Comparison of ENCODE assay signal across 12 mouse cellular contexts in the genomic region with DNA sequence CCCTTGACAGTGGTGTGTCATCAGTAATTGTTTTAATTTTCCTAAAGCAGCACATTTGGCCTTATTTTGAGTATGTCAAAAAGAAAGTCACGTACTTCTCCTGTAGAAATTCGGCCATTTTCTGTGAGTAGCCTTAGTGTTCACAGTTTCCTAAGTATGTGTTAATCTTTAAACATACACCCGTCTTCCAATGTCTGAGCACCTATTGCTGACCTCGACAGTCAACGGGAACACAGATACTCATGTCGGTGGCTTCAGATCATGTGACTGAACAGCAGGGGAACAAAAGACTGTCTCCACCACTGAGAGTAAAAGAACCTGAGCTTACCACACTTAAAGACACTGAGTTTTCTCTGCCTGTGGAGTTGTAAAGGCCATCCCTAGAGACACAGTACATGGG.
"Had no signal": no experiment of that assay in that cellular context is flagged by ENCODE, and none has a peak within 500 bp of the region (broad histone marks: within the 10 kb centered on the region; RNA-seq: fewer than 3 reads in every experiment).

No protein-coding gene starts in this region.

- H3K4me2 ChIP-seq: limb, embryonic 13.5 days; liver, embryonic 12.5 days; liver, embryonic 15.5 days; midbrain, embryonic 13.5 days had no signal

- DNase-seq: layer of hippocampus, postnatal 36 days; left cerebral cortex, postnatal 4 days; thymus, adult 18-20 months; thymus, postnatal 36 days had no signal

- H3K27me3 ChIP-seq: limb, embryonic 13.5 days; liver, embryonic 12.5 days; liver, embryonic 15.5 days; midbrain, embryonic 13.5 days had no signal

- ATAC-seq: intestine, postnatal 0 days; liver, embryonic 12.5 days; midbrain, embryonic 13.5 days had no signal

- H3K4me3 ChIP-seq: left cerebral cortex, adult 2 months; limb, embryonic 13.5 days; liver, embryonic 12.5 days; liver, embryonic 15.5 days; midbrain, embryonic 13.5 days had no signal

- H3K9ac ChIP-seq: limb, embryonic 13.5 days; liver, embryonic 12.5 days; liver, embryonic 15.5 days; midbrain, embryonic 13.5 days had no signal

- H3K4me1 ChIP-seq: liver, embryonic 12.5 days; liver, embryonic 15.5 days; midbrain, embryonic 13.5 days had no signal

- H3K9me3 ChIP-seq: limb, embryonic 13.5 days; liver, embryonic 12.5 days; liver, embryonic 15.5 days; midbrain, embryonic 13.5 days had no signal

- H3K36me3 ChIP-seq: limb, embryonic 13.5 days; liver, embryonic 12.5 days; liver, embryonic 15.5 days; midbrain, embryonic 13.5 days had no signal

- H3K27ac ChIP-seq: kidney, postnatal 0 days; left cerebral cortex, adult 2 months; limb, embryonic 13.5 days; liver, embryonic 12.5 days; liver, embryonic 15.5 days; macrophage; midbrain, embryonic 13.5 days had no signal
